Mouse (Mus musculus) hindbrain, embryonic 13.5 days (tissue): ENCODE measurements around the gene Rad50. TPM values are rescaled to one million over a fixed set of nuclear protein-coding genes. Genes with fewer than 3 reads are reported as not detected.

ENCODE experiments used
- ATAC-seq: fragments of 200-750 bp; cut with Nextera tagmentation; 2 replicates; pipeline ENCODE4 v1.8.0; 2017; ENCODE audit warnings: moderate TSS enrichment; ENCODE audit not compliant: low FRiP score
- H3K27ac ChIP-seq: fragments of 300-500 bp; sonication (generic); 2 replicates; pipeline ENCODE4 v1.5.1; 2015; ENCODE audit warnings: inconsistent platforms, mild to moderate bottlenecking, moderate library complexity
- H3K27me3 ChIP-seq: fragments of 300-500 bp; sonication (generic); 2 replicates; pipeline ENCODE4 v1.6.1; 2015; ENCODE audit warnings: mild to moderate bottlenecking, inconsistent platforms
- H3K36me3 ChIP-seq: fragments of 300-500 bp; sonication (generic); 2 replicates; pipeline ENCODE4 v1.6.1; 2015; ENCODE audit warnings: mild to moderate bottlenecking, inconsistent platforms
- H3K4me1 ChIP-seq: fragments of 300-500 bp; sonication (generic); replicated peaks from 2 replicates; pipeline ENCODE4 v1.6.1; 2015; ENCODE audit warnings: inconsistent platforms
- H3K4me2 ChIP-seq: fragments of 300-500 bp; sonication (generic); 2 replicates; pipeline ENCODE4 v1.6.1; 2015; ENCODE audit warnings: inconsistent platforms, mild to moderate bottlenecking, moderate library complexity
- H3K4me3 ChIP-seq: fragments of 300-500 bp; sonication (generic); 2 replicates; pipeline ENCODE4 v1.5.1; 2015; ENCODE audit warnings: mild to moderate bottlenecking, inconsistent platforms
- H3K9ac ChIP-seq: fragments of 300-500 bp; sonication (generic); 2 replicates; pipeline ENCODE4 v1.6.1; 2015; ENCODE audit warnings: mild to moderate bottlenecking, inconsistent platforms
- H3K9me3 ChIP-seq: fragments of 300-500 bp; sonication (generic); 2 replicates; pipeline ENCODE4 v1.6.1; 2016; ENCODE audit warnings: inconsistent platforms
- WGBS: fragments of 180-500 bp; shearing (Covaris S2); methylation state at CpG from one replicate; pipeline ENCODE4 v1.1.7; 2015; 5-methylcytosine and 5-hydroxymethylcytosine counted together
- polyA plus RNA-seq: library from polyadenylated mRNA; unstranded; fragments of >200 nt; fragmentation: Nextera tagmentation; extraction: Ambion mirVana; gene quantifications from 2 replicates; pipeline ENCODE4 v1.2.1, GENCODE M21; 2015

Gene Rad50
- polyA plus RNA-seq, 1 experiment from 2014 or later = 12.7 TPM

DNA sequence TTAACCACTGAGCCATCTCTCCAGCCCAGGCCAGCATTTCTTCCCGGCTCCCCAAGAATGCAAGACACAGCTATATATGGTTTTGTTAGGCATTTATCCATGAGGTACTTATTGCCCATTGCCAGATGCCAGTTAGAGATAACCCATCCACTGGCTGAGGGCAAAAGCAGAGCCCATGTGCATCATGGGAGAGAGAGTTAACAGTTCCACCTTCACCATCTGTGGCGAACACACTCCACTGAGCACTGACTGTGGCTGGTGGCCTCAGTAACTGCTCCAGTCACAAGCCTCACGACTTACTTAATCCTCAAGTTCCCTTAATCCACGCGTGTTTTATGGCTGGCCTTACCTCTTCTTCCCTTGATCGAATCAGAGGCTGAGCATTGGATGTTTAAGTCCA is 97.9 kb downstream of the Rad50 start:
- ATAC-seq = no peak
- H3K27me3 ChIP-seq = no peaks in the 10 kb centered on the region
- H3K9ac ChIP-seq = no peak overlapping the region
- peaks cover 9% of the 10 kb centered on the region for H3K4me1 ChIP-seq
- peaks cover 4% of the 10 kb centered on the region for H3K36me3 ChIP-seq
- no peak overlapping the region for H3K4me3 ChIP-seq
- H3K4me2 ChIP-seq = no peak overlapping the region
- H3K27ac ChIP-seq = no peak overlapping the region
- 84% methylated on average over 6 of the region's 6 CpGs for WGBS
- H3K9me3 ChIP-seq = no peaks in the 10 kb centered on the region

GRCm38 (mm10) chr11:53605609-53606008 is 101.5 kb downstream of the Rad50 start:
- ATAC-seq = no peak
- Histone ChIP-seq H3K27me3 (no peaks in the 10 kb centered on the region), H3K9ac (no peak overlapping the region), H3K27ac (no peak overlapping the region), H3K4me2 (no peak overlapping the region; the same call in 1 of the 2 replicates), H3K4me1 (peaks cover 9% of the 10 kb centered on the region), H3K4me3 (no peak overlapping the region), H3K36me3 (peaks cover 34% of the 10 kb centered on the region), H3K9me3 (no peaks in the 10 kb centered on the region)
- WGBS = 7% methylated on average over 12 of the region's 12 CpGs

GRCm38 (mm10) chr11:53604983-53605382 is 102.1 kb downstream of the Rad50 start:
- Histone ChIP-seq H3K4me1 (peaks cover 9% of the 10 kb centered on the region), H3K27ac (no peak overlapping the region), H3K9me3 (no peaks in the 10 kb centered on the region), H3K27me3 (no peaks in the 10 kb centered on the region), H3K36me3 (peaks cover 40% of the 10 kb centered on the region), H3K9ac (no peak overlapping the region), H3K4me3 (no peak overlapping the region), H3K4me2 (no peak overlapping the region)
- no peak for ATAC-seq
- 90% methylated on average over 3 of the region's 3 CpGs for WGBS

Other genes with a start within 250 kb of the Rad50 start
- not detected in 2 replicates for gene Gm9837, start 236.8 kb downstream of the Rad50 start, polyA plus RNA-seq
- gene Gm9945, start 227.2 kb downstream of the Rad50 start, polyA plus RNA-seq = 0.28 TPM in 1 of 2 replicates, not detected in the other
- gene Sowaha, start 227.0 kb downstream of the Rad50 start, polyA plus RNA-seq = 0.55 and 0.71 TPM in 2 replicates
- 16.4 and 17.3 TPM in 2 replicates for gene Sept8, start 188.1 kb downstream of the Rad50 start, polyA plus RNA-seq
- gene Kif3a, start 139.9 kb downstream of the Rad50 start, polyA plus RNA-seq = 275 and 285 TPM in 2 replicates
- 3.9 and 4.6 TPM in 2 replicates for gene Il4, start 88.7 kb downstream of the Rad50 start, polyA plus RNA-seq
- not detected in 2 replicates for gene Il13, start 72.6 kb downstream of the Rad50 start, polyA plus RNA-seq
- not detected in 2 replicates for gene Il5, start 13.5 kb upstream of the Rad50 start, polyA plus RNA-seq
- gene Irf1, start 62.7 kb upstream of the Rad50 start, polyA plus RNA-seq = 2.5 and 2.9 TPM in 2 replicates
- not detected in 2 replicates for gene Gm17334, start 65.9 kb upstream of the Rad50 start, polyA plus RNA-seq
- gene Gm12216, start 151.9 kb upstream of the Rad50 start, polyA plus RNA-seq = 0.31 and 0.69 TPM in 2 replicates
- 8.1 and 10.8 TPM in 2 replicates for gene Slc22a5, start 184.3 kb upstream of the Rad50 start, polyA plus RNA-seq